Mouse (Mus musculus): ENCODE results near the gene Ubl3. TPM values are rescaled to one million over a fixed set of nuclear protein-coding genes. Genes with fewer than 3 reads are reported as not detected.

Gene Ubl3
- total RNA-seq, 2 experiments from 2014 or later: 232 to 236 TPM

Other genes starting within 250 kb of the Ubl3 start
- gene Slc7a1, start 152.9 kb downstream of the Ubl3 start, total RNA-seq (2021): 10 to 100 TPM; 30.6 to 30.9 TPM